Mouse (Mus musculus) gastrocnemius, postnatal 25 days (tissue): ENCODE data around the gene Marveld3. TPM values are rescaled to one million over a fixed set of nuclear protein-coding genes. Genes with fewer than 3 reads are reported as not detected.

Source experiments
- DNase-seq: peaks from one replicate; pipeline ENCODE4 v3.0.0; 2022
- total RNA-seq, 2 experiments: library from RNA; stranded (reverse); gene quantifications; 1 replicate in 1 of 2; 2 replicates in 1 of 2; pipeline ENCODE4 v1.2.3; 2021

The Marveld3 gene
- total RNA-seq, 2 experiments from 2014 or later = not detected

- DNase-seq = no peak
Observed at GRCm38 (mm10) chr8:109964106-109964505, 2.1 kb upstream of the Marveld3 start.

- no peak for DNase-seq
Observed at GRCm38 (mm10) chr8:109963421-109963820, 1.4 kb upstream of the Marveld3 start.

- no peak for DNase-seq
Observed at GRCm38 (mm10) chr8:109962896-109963295, 893 bp upstream of the Marveld3 start.

- DNase-seq = no peak
Observed at GRCm38 (mm10) chr8:109959112-109959511, 2.9 kb downstream of the Marveld3 start.

GRCm38 (mm10) chr8:109958036-109958655, 3.9 kb downstream of the Marveld3 start:
- no peak for DNase-seq

- no peak for DNase-seq
Observed at GRCm38 (mm10) chr8:109957167-109958028, 4.6 kb downstream of the Marveld3 start.

GRCm38 (mm10) chr8:109954486-109954948, 7.5 kb downstream of the Marveld3 start:
- peak; percentile 41 for DNase-seq

GRCm38 (mm10) chr8:109952171-109952570, 9.8 kb downstream of the Marveld3 start:
- no peak for DNase-seq

GRCm38 (mm10) chr8:109948285-109948564, 13.8 kb downstream of the Marveld3 start:
- DNase-seq = no peak

GRCm38 (mm10) chr8:109947447-109948284, 14.3 kb downstream of the Marveld3 start:
- no peak for DNase-seq

- no peak for DNase-seq
Observed at GRCm38 (mm10) chr8:109946272-109946671, 15.7 kb downstream of the Marveld3 start.

GRCm38 (mm10) chr8:109945694-109946093, 16.3 kb downstream of the Marveld3 start:
- DNase-seq = no peak

GRCm38 (mm10) chr8:109945153-109945632, 16.8 kb downstream of the Marveld3 start:
- no peak for DNase-seq

GRCm38 (mm10) chr8:109941606-109942360, 20.2 kb downstream of the Marveld3 start:
- no peak for DNase-seq

- DNase-seq = no peak
Observed at GRCm38 (mm10) chr8:109920406-109921390, 41.3 kb downstream of the Marveld3 start.

- DNase-seq = peak; percentile 11
Observed at GRCm38 (mm10) chr8:109917277-109917676, 44.7 kb downstream of the Marveld3 start.

- DNase-seq = no peak
Observed at GRCm38 (mm10) chr8:109907376-109907775, 54.6 kb downstream of the Marveld3 start.

GRCm38 (mm10) chr8:109906907-109907306, 55.1 kb downstream of the Marveld3 start:
- no peak for DNase-seq

- DNase-seq = no peak
Observed at GRCm38 (mm10) chr8:109904928-109905668, 56.9 kb downstream of the Marveld3 start.
